Mouse (Mus musculus) liver, postnatal 0 days (tissue): Measurements from ENCODE around the gene Vps37c.

ENCODE experiments used
- CTCF ChIP-seq: sonication (generic); IDR thresholded peaks from 2 replicates; pipeline ENCODE4 v1.5.1; 2016; ENCODE audit warnings: antibody characterized with exemption, low read depth
- EP300 ChIP-seq: IDR thresholded peaks from 2 replicates; pipeline ENCODE4 v1.6.1; 2016; ENCODE audit warnings: antibody characterized with exemption, low read depth, mild to moderate bottlenecking

DNA sequence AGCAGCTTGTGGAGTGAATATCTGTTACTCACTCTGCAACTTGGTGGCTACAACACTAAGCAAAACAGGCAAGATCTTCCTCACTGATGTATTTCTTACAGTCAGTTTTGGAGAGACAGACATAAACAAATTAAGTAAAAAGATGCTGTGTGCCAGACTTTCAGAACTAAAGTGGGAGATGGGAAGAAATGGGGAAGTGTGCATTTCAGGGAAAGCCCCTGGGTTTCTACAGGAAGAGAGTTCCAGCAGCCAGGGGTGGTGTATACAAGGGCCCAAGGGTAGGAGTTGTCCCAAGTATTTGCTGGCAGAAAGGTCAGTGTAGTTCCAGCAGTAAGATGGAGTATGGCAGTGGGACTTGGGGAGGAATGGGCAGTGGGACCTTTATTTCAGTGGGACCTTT, 71.0 kb downstream of the Vps37c start:
- TF ChIP-seq CTCF (no peak), EP300 (no peak)
